Mouse (Mus musculus) neutrophil, adult 5-6 weeks (primary cell): Measurements from ENCODE around the gene Prox1. TPM values are rescaled to one million over a fixed set of nuclear protein-coding genes. Genes with fewer than 3 reads are reported as not detected.

Experiments used
- ATAC-seq: fragments of 151-379, 151-347 bp; 2 replicates; pipeline ENCODE4 v1.8.0; 2017; ENCODE audit warnings: mild to moderate bottlenecking, moderate TSS enrichment; ENCODE audit not compliant: insufficient number of reproducible peaks, poor library complexity, low FRiP score, severe bottlenecking; ENCODE audit errors: extremely low read depth
- total RNA-seq: library from RNA; stranded (forward); fragments of 200-1000 nt; gene quantifications from 2 replicates; pipeline ENCODE4 v1.2.3, GENCODE M21; 2017

The Prox1 gene
- total RNA-seq, 1 experiment from 2014 or later: not detected

DNA sequence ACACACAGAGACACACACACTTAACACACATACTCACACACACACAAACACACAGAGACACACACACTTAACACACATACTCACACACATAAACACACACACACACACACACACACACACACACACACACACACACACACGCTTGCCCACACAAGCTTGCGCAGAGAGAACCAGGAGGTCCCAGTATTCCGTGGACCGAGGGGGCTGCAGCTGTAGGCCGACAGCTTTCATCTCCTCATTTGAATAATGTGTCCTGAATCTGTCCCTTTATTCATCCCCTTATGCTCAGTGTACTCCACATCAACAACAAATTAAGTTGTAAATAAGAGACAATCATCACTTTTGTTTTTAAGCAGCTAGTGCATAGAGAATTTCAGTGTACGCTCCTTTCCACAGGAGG, 17.9 kb downstream of the Prox1 start:
- ATAC-seq: no peak

DNA sequence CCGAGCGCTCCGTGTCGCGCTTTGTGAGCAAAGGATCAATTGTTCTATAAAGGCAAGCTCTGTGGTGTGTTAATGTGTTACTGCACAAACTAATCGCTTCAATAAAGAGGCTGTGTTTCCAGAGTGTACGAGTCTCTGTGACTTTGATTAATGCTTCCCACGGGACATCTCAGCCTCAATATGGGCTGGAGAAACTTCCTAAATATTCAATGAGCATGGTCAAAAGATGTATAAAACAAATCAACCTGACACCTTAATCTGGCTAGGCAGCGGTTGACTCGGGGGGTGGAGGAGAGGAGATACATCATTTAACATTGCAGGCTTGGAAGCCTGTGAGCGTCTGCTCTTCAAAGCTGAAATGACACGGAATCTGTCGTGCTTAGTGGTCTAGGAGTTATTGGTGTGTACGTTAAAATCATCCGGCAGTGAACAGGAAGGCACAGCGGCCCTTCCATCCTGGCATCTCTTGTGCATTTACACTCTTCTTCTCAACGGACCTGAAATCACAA, 21.2 kb downstream of the Prox1 start:
- ATAC-seq: no peak

DNA sequence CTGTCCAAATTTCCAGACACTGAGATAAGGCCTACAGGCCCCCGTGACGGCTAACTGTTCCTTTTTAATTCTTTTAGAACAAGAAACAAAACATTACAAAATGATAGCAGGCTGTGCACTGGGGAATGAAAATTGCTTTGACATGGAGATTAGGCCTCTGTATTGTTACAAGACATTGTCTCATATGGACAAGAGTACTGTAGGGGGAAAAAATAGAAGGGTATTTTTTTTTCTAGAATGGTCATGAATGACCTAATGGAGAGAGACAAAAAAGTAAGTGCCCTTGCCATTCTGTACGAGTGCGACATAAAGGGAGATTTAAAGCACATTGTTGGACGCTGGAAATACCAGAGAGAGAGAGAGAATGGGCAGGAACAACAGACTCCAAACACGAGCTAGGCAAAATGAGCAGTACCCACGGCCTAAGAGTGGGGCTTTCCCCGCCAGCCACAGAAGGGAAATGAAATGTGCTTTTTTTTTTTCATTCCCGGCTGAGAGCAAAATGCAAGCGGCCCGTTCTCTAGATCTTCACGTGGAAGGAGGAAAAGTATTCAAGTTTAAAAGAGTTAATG, 21.8 kb downstream of the Prox1 start:
- ATAC-seq: no peak

DNA sequence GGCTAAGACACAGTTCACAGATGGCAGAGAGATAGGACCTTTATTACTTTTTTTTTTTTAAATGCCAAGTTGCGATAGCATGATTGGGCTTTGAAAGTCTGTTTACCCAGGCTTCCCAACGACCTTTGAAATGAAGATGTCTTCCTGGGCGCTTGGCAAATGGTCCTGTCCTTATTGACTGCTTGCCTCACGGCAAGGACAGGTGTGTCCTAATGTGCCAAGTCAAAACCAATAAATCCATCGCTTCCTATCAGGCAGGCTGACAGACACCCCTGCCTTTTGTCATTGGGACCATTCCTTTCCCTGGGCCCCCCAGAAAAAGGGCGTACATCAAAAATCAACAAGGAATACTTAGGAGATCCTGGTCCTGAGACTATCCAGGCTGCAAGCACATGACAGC, 22.7 kb downstream of the Prox1 start:
- ATAC-seq: no peak

DNA sequence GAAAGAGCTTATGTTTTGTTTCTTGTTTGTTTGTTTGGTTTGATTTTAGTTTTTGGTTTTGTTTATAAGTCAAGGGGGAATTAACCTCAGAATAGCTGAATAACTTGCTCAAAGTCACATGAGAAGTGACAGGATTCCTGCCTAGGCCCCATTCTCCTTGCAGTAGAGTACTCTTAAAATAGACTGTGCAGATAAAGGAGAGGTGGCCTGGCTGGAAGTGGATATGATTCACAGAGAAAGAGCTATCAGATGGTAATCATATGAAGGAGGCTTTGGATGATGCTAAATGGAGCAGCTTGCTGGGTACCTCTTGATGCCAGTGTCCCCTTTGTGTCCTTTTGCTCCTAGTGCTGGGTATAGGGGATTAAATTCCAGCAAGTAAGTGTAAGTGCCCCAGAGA, 26.1 kb downstream of the Prox1 start:
- ATAC-seq: no peak

DNA sequence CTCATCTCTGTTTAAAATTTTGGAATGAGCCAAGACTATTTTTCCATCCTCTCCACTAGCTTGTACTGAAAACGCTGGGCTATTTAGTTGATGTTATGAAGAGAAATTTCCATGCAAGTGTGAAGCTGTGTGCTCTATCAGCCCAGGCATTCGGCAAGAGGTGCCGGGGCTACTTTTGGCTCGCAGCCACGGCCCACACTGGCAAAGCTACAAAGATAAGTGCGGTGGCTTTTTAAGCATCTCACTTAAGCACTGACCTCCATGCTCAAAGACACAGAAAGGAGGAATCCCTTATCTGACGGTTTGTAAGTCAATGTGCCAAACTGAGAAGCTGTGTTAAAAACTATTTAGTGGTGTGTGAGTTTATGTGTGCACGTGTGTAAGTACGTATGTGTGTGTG, 26.9 kb downstream of the Prox1 start:
- ATAC-seq: no peak

DNA sequence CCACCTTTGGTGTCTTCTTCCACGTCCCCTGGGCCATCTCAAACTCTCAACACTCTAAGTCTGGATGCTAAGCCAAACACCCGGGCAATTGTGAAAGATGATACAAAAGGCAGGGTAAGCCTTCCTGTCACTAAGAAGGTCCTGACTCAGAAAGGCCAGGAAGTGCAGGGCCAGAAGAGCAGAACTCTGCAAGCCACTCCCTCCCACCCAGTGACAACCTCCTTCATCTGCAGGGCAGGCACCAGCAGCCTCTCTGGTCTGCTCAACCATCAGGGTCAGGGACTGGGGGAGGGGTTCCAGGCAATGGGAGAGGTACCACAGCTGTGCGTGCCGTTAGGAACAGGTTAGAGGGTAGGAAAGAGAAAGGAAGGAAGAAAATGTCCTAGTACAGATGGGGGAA, 27.9 kb downstream of the Prox1 start:
- no peak for ATAC-seq

DNA sequence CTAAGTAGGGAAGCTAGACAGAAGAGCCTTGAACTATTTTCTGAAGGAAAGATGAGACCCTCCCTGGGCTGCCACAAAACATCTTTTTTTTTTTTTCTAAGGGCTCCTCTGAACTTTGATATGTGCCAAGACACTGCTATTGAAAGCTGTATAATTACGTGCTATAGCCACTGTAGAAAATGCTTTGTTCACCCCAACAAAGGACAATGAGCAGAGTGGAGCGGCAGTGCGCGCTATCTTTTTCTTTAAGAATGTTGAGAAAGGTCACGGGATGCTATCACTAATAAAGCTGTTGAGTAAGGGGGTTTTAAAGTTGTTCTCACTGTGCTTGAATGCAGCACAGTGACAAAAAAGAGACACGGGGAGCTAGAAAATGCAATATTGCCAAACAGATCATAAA, 30.0 kb downstream of the Prox1 start:
- no peak for ATAC-seq

DNA sequence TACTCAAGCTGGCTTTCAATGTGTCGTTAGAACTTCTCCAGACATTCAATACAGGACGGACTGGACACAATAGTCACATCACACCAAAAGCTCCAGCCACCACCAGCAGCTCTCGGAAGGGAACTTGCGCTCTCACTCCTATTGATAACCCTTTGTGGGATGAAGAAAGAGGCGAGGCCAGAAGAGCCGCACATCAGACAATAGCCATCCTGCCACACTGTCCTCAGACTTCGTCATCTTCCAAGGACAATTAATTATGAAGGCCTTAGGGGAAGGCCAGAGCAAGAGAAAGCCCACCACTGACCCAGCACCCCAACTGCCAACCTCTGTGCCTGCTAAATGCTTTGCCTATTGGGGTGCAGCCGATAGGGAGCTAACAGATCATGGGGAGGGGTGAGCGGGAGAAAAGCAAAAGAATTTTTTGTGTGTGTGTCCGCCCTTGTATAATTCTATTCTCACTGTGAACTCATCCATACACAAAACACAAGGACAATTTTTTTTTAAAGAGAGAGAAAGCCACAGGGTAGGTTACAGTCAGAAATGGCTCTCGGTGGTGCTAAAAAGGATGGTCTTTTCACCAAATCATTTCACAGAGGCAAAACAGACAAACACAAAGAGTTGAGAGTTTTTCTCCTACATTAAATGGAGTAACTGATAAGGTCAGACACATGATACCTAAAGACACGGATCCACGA, 30.7 kb downstream of the Prox1 start:
- no peak for ATAC-seq

DNA sequence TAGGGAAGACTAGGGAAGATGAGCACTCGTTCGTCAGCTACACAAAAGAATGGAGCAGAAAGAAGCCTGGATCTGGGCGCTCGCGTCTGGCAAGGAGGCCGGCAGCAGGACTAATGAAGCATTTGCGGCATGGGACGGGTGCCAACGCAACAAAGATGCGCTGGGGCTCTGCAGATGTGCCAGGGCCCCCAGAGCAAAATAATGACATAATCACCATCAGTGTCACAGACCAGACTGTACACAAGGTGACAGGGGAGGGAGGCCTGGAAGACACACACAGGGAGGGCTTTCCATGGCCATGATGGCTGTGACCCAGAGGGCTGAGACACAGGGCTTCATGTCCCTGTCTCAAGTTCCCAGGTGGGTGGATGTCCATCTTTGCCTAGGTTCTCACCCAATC, 32.6 kb downstream of the Prox1 start:
- ATAC-seq: no peak

DNA sequence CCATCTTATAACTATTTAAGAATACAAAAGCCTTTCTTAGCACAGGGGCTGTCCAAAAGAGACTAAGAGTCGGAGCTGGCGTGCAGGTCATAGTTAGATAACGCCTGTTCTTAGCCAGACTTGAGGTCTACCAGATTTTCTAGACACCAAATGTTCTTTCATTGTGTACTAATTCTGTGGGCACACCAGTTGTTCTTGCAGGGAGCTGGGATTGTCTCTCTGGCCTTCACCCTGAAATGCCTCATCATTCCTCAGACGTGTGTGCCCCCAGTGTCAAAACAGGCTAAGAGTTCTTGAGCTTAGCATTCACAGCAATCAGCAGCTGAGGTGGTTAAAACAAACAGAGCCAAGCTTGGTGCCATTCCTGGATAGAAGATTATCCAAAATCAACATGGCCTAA, 37.6 kb downstream of the Prox1 start:
- ATAC-seq: no peak

DNA sequence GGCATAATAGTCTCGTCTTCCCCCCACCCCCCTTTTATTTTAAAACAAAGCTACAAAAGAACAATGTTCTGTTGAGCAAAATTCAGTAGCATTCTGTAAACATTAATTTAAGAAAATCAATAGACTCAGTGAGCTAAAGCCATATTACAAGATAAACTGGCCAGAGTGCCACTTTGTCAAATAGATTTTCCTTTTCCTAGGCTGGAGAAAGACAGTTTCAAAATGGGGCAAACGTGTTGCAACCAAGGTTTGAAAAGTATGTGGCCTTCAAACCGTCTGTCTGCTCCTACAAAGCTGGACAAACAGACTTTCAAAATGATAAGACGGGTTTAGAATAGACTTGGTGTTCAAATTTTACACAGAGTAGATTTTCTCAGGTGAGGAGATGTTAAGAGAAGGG, 39.6 kb downstream of the Prox1 start:
- ATAC-seq: no peak

DNA sequence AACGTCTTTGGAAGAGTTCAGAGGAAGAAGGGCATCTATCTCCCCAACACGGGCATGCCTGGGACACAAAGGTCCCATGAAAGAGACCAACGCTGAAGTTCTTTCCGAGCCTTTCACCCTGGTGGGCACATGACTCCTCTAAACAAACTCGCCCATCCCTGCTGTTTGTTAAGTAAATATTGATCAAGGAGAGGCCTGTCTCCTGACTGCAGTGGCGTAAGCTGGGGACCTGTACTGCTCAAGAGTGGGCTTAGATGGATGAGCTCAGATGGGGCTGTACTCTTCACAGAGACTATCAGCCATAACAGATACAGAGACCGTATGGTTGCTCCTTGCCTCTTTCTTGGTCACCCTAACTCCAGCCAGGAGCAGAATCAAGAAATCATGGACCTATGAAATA, 41.0 kb downstream of the Prox1 start:
- ATAC-seq: no peak

DNA sequence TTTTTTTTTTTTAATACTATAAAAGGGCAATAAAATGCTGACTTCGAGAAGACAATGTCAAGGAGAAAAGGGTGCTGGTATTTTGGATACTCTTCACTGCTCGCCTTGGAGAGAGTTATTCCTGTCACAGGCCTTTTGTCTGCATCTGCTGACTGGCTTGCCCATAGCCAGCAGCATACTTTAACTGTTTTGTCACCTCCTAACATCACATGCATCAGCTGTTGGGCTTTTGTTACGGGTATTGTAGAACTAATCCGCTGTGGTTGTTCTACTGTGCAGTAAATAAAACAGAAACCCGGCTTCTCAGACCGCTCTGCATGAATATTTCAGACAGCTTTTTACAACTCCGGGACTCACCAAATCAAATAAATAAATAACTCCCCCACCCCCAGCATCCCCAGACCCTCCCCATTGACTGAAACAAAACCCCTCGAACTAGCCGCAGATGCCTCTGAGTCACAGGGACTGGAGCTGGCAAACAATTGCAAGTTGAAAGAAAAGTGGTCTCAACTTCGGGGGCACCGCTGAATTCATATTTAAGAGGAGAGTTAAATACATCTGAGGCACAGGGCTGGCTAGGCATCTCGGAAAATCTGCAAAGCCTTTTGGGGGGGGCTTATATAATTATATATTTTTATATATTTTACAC, 41.7 kb downstream of the Prox1 start:
- no peak for ATAC-seq

DNA sequence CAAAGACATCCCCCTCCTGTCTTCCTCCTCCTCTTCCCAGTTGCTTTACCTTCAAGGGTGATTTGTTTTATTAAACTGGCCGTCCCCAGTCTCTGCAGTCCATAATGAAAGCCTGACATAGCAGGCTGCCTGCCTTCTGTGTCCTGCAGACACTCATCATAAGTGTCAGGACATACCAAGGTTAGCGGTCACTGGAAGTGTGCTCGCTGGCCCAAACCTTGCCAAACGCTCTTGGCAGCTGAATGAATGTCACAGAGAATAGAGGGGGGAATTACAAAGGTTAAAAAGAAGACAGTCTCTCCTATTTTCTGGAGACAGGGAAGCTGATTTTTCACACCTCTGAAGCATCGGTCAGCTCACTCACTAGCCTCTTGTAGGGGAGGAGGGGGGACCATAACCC, 42.6 kb downstream of the Prox1 start:
- ATAC-seq: no peak

DNA sequence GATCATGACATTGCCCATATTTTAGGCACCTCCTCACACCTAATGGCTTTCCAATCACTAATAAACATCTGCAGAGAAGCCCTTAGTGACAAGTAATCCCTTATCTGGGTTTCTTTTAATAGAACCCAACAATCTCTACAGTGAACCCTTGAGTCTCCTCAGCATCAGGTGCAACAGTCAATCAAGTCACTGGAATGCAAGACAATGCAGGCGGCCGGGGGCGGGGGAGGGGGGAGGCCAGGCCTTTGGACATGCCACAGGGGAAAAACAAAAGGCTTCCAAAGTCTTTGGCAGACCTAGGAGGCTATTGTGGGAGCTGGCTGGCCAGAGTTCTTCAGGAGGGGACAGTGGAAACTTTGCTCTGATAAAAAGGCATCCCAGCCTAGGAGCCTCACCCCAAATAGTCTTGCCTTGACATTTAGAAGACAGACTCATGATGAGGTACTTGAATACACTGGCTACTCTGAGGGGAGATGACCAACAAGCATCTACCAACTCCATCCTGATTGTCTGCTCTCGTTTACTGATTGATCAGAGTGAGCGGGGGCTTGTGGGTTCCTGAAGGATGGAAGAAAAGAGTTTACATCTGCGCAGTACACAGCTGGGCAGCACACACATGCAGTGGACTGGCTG, 43.2 kb downstream of the Prox1 start:
- ATAC-seq: no peak

DNA sequence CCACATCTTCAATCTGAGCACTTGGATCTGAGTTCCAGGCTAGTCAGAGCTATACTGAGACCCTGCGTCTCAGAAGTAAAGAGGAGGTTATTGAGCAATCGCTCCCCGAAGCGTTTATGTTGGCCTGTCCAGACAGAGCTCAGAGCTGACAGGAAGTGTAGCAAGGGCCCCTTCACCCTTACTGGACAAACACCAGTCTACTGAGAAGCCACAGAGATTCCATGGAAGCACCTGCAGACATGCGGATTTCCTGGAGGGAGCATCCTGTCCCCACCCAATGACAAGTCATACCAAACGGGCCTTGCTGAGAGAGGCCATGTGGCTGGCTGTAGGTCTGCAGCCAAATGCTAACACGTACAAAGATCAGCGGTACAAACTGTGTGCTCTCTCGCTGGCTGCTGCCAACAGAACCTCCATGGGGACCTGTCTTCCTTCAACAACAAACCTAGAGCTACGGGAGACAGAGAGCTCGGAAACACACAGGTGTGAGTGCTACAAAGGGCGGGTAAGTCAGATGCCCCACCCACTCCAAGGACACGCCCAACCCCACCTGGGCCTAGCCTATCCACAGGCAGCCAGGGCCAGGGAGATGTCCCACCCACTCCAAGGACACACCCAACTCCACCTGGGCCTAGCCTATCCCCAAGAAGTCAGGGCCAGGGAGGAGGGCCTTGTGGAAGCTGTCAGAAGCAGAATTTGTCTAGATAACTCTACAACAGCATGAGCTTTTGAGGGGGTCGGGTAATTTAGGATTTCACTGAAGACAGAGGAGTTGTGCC, 45.4 kb downstream of the Prox1 start:
- no peak for ATAC-seq

DNA sequence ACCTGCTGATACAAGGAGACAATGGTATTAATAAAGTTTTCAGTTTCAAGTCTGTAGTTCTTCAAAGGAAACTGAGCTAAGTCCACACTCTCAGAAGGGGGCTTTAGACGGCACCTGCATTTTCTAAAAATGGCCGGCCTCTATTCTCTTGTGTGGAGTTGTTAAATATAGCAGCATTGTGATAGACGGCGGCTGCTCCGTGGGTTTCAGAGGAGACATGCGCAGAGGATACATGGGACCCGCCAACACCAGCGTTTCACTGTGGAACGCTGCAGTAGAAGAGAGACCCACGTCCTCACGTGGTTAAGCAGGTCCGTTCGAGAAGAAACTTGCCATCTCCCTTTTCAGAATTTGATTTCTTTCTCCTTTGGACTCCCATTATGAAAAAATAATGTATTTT, 47.1 kb downstream of the Prox1 start:
- no peak for ATAC-seq

DNA sequence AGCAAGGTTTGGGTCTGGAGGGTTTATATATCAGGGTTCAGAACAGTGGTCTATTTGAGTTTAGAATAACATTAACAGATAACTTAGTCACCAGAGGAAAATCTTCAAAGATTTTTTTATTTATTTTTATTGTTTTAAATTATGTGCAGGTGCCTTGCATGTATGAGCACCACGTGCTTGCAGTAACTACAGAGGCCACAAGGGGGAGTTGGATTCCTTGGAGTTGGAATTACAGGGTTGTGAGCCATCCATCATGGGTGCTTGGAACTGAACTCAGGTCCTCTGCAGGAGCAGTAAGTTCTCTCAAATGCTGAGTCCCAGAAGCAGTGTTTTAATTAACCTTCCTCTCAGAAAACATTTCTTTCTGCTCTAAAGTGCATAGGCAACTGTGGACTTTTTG, 54.5 kb downstream of the Prox1 start:
- no peak for ATAC-seq
